Mouse (Mus musculus) midbrain, postnatal 0 days (tissue): Measurements from ENCODE around the gene Cpe. TPM values are rescaled to one million over a fixed set of nuclear protein-coding genes. Genes with fewer than 3 reads are reported as not detected.

Experiments used
- ATAC-seq: fragments of 200-750 bp; cut with Nextera tagmentation; 2 replicates; pipeline ENCODE4 v1.8.0; 2017; ENCODE audit warnings: moderate number of reproducible peaks, mild to moderate bottlenecking, moderate TSS enrichment, moderate library complexity; ENCODE audit not compliant: low FRiP score
- DNase-seq: peaks from one replicate; pipeline ENCODE4 v3.0.0-alpha.2; 2015; ENCODE audit warnings: low spot score
- H3K27ac ChIP-seq: fragments of 300-500 bp; sonication (generic); 2 replicates; pipeline ENCODE4 v1.5.1; 2014; ENCODE audit warnings: low read depth, mild to moderate bottlenecking, low read length, mixed read lengths
- H3K27me3 ChIP-seq: fragments of 300-500 bp; sonication (generic); 2 replicates; pipeline ENCODE4 v1.6.1; 2014; ENCODE audit warnings: low read length, control low read depth, mixed read lengths; ENCODE audit not compliant: insufficient read depth
- H3K36me3 ChIP-seq: fragments of 300-500 bp; sonication (generic); 2 replicates; pipeline ENCODE4 v1.6.1; 2014; ENCODE audit warnings: low read length, control low read depth, mixed read lengths; ENCODE audit not compliant: insufficient read depth
- H3K4me1 ChIP-seq: fragments of 300-500 bp; sonication (generic); 2 replicates; pipeline ENCODE4 v1.6.1; 2014; ENCODE audit warnings: mild to moderate bottlenecking, control low read depth, antibody characterized with exemption, low read length, mixed read lengths; ENCODE audit not compliant: insufficient read depth
- H3K4me2 ChIP-seq: fragments of 300-500 bp; sonication (generic); 2 replicates; pipeline ENCODE4 v1.6.1; 2014; ENCODE audit warnings: low read depth, mild to moderate bottlenecking, low read length, mixed read lengths; ENCODE audit not compliant: poor library complexity, severe bottlenecking
- H3K4me3 ChIP-seq: fragments of 300-500 bp; sonication (generic); 2 replicates; pipeline ENCODE4 v1.5.1; 2014; ENCODE audit warnings: low read depth, mild to moderate bottlenecking, low read length, moderate library complexity
- H3K9ac ChIP-seq: fragments of 300-500 bp; sonication (generic); replicated peaks from 2 replicates; pipeline ENCODE4 v1.6.1; 2014; ENCODE audit warnings: mild to moderate bottlenecking, low read length, moderate library complexity, mixed read lengths; ENCODE audit not compliant: poor library complexity, severe bottlenecking
- H3K9me3 ChIP-seq: fragments of 300-500 bp; sonication (generic); 2 replicates; pipeline ENCODE4 v1.6.1; 2016; ENCODE audit warnings: low read length, control low read depth
- CTCF ChIP-seq: IDR thresholded peaks from 2 replicates; pipeline ENCODE4 v1.5.1; 2016; ENCODE audit warnings: antibody characterized with exemption, mild to moderate bottlenecking
- WGBS: fragments of 180-500 bp; shearing (Covaris S2); extraction: QIAGEN DNeasy Blood & Tissue Kit; methylation state at CpG from one replicate; pipeline ENCODE4 v1.1.7; 2014; 5-methylcytosine and 5-hydroxymethylcytosine counted together
- polyA plus RNA-seq: library from polyadenylated mRNA; unstranded; fragments of >200 nt; fragmentation: Nextera tagmentation; extraction: Ambion mirVana; gene quantifications from 2 replicates; pipeline ENCODE4 v1.2.1, GENCODE M21; 2015
- total RNA-seq: library from RNA; depleted of rRNA; stranded (reverse); fragments of >200 nt; gene quantifications from 2 replicates; pipeline ENCODE4 v1.2.3, GENCODE M21; 2014; rRNA removed

Gene Cpe
- total and polyA plus RNA-seq, 2 experiments from 2014 or later: 974 to 1,519 TPM

- no peaks in the 10 kb centered on the region for H3K9me3 ChIP-seq
- H3K4me3 ChIP-seq: no peak overlapping the region
- peak; percentile 10 for DNase-seq
- TF ChIP-seq CTCF: no peak
- no peak overlapping the region for H3K9ac ChIP-seq
- no peaks in the 10 kb centered on the region for H3K4me1 ChIP-seq
- 86% methylated on average over 9 of the region's 9 CpGs for WGBS
- no peaks in the 10 kb centered on the region for H3K27me3 ChIP-seq
- no peak for ATAC-seq
- no peak overlapping the region for H3K27ac ChIP-seq
- no peak overlapping the region for H3K4me2 ChIP-seq
- H3K36me3 ChIP-seq: no peaks in the 10 kb centered on the region
Observed at GRCm38 (mm10) chr8:64575001-64575400, 117.9 kb downstream of the Cpe start.

- no peaks in the 10 kb centered on the region for H3K9me3 ChIP-seq
- H3K36me3 ChIP-seq: no peaks in the 10 kb centered on the region
- H3K27ac ChIP-seq: no peak overlapping the region
- DNase-seq: peak; percentile 77
- no peak overlapping the region for H3K4me3 ChIP-seq
- 26% methylated on average over 5 of the region's 5 CpGs for WGBS
- no peaks in the 10 kb centered on the region for H3K27me3 ChIP-seq
- TF ChIP-seq CTCF: peak; percentile 92
- no peak overlapping the region for H3K9ac ChIP-seq
- H3K4me2 ChIP-seq: no peak overlapping the region
- ATAC-seq: peak; percentile 66; the same call in 1 of the 2 replicates
- H3K4me1 ChIP-seq: no peaks in the 10 kb centered on the region; the same call in 1 of the 2 replicates
Observed at GRCm38 (mm10) chr8:64548054-64548850, 144.6 kb downstream of the Cpe start.

- Histone ChIP-seq H3K4me3 (no peak overlapping the region), H3K4me1 (no peaks in the 10 kb centered on the region; the same call in 1 of the 2 replicates), H3K9ac (no peak overlapping the region), H3K27me3 (no peaks in the 10 kb centered on the region), H3K27ac (no peak overlapping the region), H3K9me3 (no peaks in the 10 kb centered on the region), H3K36me3 (no peaks in the 10 kb centered on the region), H3K4me2 (no peak overlapping the region)
- ATAC-seq (no peak), DNase-seq (no peak)
- no peak for TF ChIP-seq CTCF
- WGBS: 45% methylated on average over 7 of the region's 7 CpGs
Observed at GRCm38 (mm10) chr8:64543441-64543840, 149.4 kb downstream of the Cpe start.

Other genes with a start within 250 kb of the Cpe start
- 97.3 and 97.8 TPM in 2 replicates for gene Msmo1, start 40.7 kb upstream of the Cpe start, total RNA-seq
- gene Msmo1, start 40.7 kb upstream of the Cpe start, polyA plus RNA-seq: 113 and 132 TPM in 2 replicates
- 44.8 and 46.2 TPM in 2 replicates for gene Klhl2, start 157.0 kb upstream of the Cpe start, total RNA-seq
- 30.2 and 31.4 TPM in 2 replicates for gene Klhl2, start 157.0 kb upstream of the Cpe start, polyA plus RNA-seq